In the genomic region with DNA sequence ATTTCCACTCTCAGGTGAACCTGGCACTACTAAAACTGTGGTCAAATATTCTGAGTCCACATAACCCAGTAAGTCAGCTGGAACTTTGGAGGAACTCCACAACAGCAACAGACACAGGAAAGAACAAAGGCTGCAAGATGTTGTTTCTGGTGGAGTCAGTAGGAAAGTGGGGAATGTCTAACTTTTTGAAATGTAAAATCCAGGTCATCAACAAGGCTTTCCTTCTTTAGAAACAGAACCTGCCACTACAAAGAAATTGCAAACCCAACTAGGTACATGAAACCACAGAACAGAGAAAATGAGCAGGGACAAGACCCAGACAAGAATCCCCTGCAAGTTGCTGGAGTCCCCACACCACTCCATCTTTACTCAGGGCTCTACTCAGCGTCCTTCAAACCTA, we compare ENCODE assay signal across 18 mouse cellular contexts.
"Had no signal": no experiment of that assay in that cellular context is flagged by ENCODE, and none has a peak within 500 bp of the region (broad histone marks: within the 10 kb centered on the region; RNA-seq: fewer than 3 reads in every experiment).

No protein-coding gene starts in this region.

- H3K9ac ChIP-seq: limb, embryonic 13.5 days; liver, embryonic 12.5 days; liver, embryonic 15.5 days; midbrain, embryonic 13.5 days had no signal

- H3K27me3 ChIP-seq: limb, embryonic 13.5 days; liver, embryonic 12.5 days; liver, embryonic 15.5 days; midbrain, embryonic 13.5 days had no signal

- H3K9me3 ChIP-seq: limb, embryonic 10.5 days; limb, embryonic 13.5 days; liver, embryonic 12.5 days; liver, embryonic 15.5 days; midbrain, embryonic 13.5 days had no signal

- H3K4me2 ChIP-seq: limb, embryonic 13.5 days; liver, embryonic 12.5 days; liver, embryonic 15.5 days; midbrain, embryonic 13.5 days had no signal

- H3K27ac ChIP-seq: layer of hippocampus, adult 2 months; limb, embryonic 10.5 days; limb, embryonic 13.5 days; liver, embryonic 12.5 days; liver, embryonic 15.5 days; midbrain, embryonic 13.5 days had no signal

- H3K4me3 ChIP-seq: layer of hippocampus, adult 2 months; limb, embryonic 10.5 days; limb, embryonic 13.5 days; liver, embryonic 12.5 days; liver, embryonic 15.5 days; midbrain, embryonic 13.5 days had no signal

- ATAC-seq: intestine, embryonic 16.5 days; liver, embryonic 12.5 days; midbrain, embryonic 13.5 days; midbrain, embryonic 16.5 days had no signal

- H3K4me1 ChIP-seq: limb, embryonic 10.5 days; limb, embryonic 13.5 days; midbrain, embryonic 13.5 days had no signal

- DNase-seq: kidney, adult 18-20 months; kidney, adult 9 months; kidney, postnatal 36 days; layer of hippocampus, adult 9-11 months; liver; lung, adult 2 months; lung, postnatal 14 days; lung, postnatal 4 days; thymus, adult 18-20 months; thymus, postnatal 36 days had no signal
